Mouse (Mus musculus) mesoderm, embryonic 11.5 days (tissue): ENCODE data around the gene 1700017D01Rik.

ENCODE experiments used
- DNase-seq: peaks from one replicate; pipeline ENCODE4 v3.0.0-alpha.2; 2012; ENCODE audit warnings: low read depth, low spot score

1700017D01Rik gene

GRCm38 (mm10) chr19:11048503-11048902 lies 82.2 kb downstream of the 1700017D01Rik start:
- DNase-seq: no peak

- no peak for DNase-seq
Observed at GRCm38 (mm10) chr19:11048009-11048408, 82.7 kb downstream of the 1700017D01Rik start.
